Mouse (Mus musculus) liver, embryonic 14.5 days (tissue): ENCODE measurements around the gene Phldb2. TPM values are rescaled to one million over a fixed set of nuclear protein-coding genes. Genes with fewer than 3 reads are reported as not detected.

Experiments
- ATAC-seq: fragments of 200-750 bp; cut with Nextera tagmentation; 2 replicates; pipeline ENCODE4 v1.8.0; 2017; ENCODE audit warnings: moderate number of reproducible peaks, mild to moderate bottlenecking, moderate library complexity; ENCODE audit not compliant: insufficient read depth
- DNase-seq, 3 experiments: peaks; one replicate each; pipeline ENCODE4 v3.0.0-alpha.2; 2012 to 2013; ENCODE audit warnings: low read depth in 3 of 3, low spot score in 3 of 3
- H3K27ac ChIP-seq: fragments of 300-500 bp; sonication (generic); 2 replicates; pipeline ENCODE4 v1.5.1; 2014; ENCODE audit warnings: moderate library complexity, mild to moderate bottlenecking, control low read depth, inconsistent platforms
- H3K27me3 ChIP-seq: fragments of 300-500 bp; sonication (generic); 2 replicates; pipeline ENCODE4 v1.6.1; 2014; ENCODE audit warnings: mild to moderate bottlenecking, low read length, moderate library complexity; ENCODE audit not compliant: control insufficient read depth, insufficient read depth
- H3K36me3 ChIP-seq: fragments of 300-500 bp; sonication (generic); replicated peaks from 2 replicates; pipeline ENCODE4 v1.6.1; 2014; ENCODE audit warnings: low read depth; ENCODE audit not compliant: control insufficient read depth, insufficient read depth
- H3K4me1 ChIP-seq, 2 experiments: fragments of 200-500 bp in 1 of 2; fragments of 300-500 bp in 1 of 2; sonication (generic) in 1 of 2; replicated peaks; 2 replicates each; pipeline ENCODE4 v1.6.1; 2012 to 2014; ENCODE audit warnings: antibody characterized with exemption in 1 of 2, inconsistent platforms in 1 of 2, low read length in 1 of 2; ENCODE audit not compliant: control insufficient read depth in 2 of 2, insufficient read depth in 2 of 2
- H3K4me2 ChIP-seq: fragments of 300-500 bp; sonication (generic); 2 replicates; pipeline ENCODE4 v1.6.1; 2014; ENCODE audit warnings: low read depth, mild to moderate bottlenecking, control low read depth, moderate library complexity
- H3K4me3 ChIP-seq, 2 experiments: fragments of 200-500 bp in 1 of 2; fragments of 300-500 bp in 1 of 2; sonication (generic) in 1 of 2; 2 replicates each; pipeline ENCODE4 v1.5.1; 2012 to 2014; ENCODE audit warnings: low read depth in 2 of 2, low read length in 2 of 2, mild to moderate bottlenecking in 2 of 2, control low read depth in 1 of 2, inconsistent platforms in 1 of 2, moderate library complexity in 1 of 2; ENCODE audit not compliant: insufficient read depth in 1 of 2
- H3K9ac ChIP-seq: fragments of 300-500 bp; sonication (generic); replicated peaks from 2 replicates; pipeline ENCODE4 v1.6.1; 2014; ENCODE audit warnings: mild to moderate bottlenecking, control low read depth, moderate library complexity
- H3K9me3 ChIP-seq: fragments of 300-500 bp; sonication (generic); 2 replicates; pipeline ENCODE4 v1.6.1; 2016; ENCODE audit warnings: low read length, mixed read lengths; ENCODE audit not compliant: control insufficient read depth
- CTCF ChIP-seq: IDR thresholded peaks from 2 replicates; pipeline ENCODE4 v1.5.1; 2016; ENCODE audit warnings: antibody characterized with exemption, low read depth, control low read depth
- EP300 ChIP-seq: IDR thresholded peaks from 2 replicates; pipeline ENCODE4 v1.6.1; 2016; ENCODE audit warnings: antibody characterized with exemption, low read depth
- WGBS: fragments of 180-500 bp; shearing (Covaris S2); extraction: QIAGEN DNeasy Blood & Tissue Kit; methylation state at CpG from one replicate; pipeline ENCODE4 v1.1.7; 2014; ENCODE audit not compliant: insufficient replicate concordance; 5-methylcytosine and 5-hydroxymethylcytosine counted together
- polyA plus RNA-seq, 2 experiments: library from polyadenylated mRNA; depleted of rRNA in 1 of 2; stranded (reverse) in 1 of 2; unstranded in 1 of 2; fragments of >200 nt; fragmentation: Nextera tagmentation in 1 of 2; extraction: Ambion mirVana in 1 of 2; gene quantifications; 2 replicates each; pipeline versions ENCODE4 v1.2.1 to v1.2.3; 2012 to 2014

Phldb2 gene
- polyA plus RNA-seq, 2 experiments: 9.7 to 12.7 TPM

GRCm38 (mm10) chr16:45697996-45698395 lies 255.4 kb downstream of the Phldb2 start:
- no peaks in the 10 kb centered on the region for H3K9me3 ChIP-seq
- no peak overlapping the region for H3K4me3 ChIP-seq
- TF ChIP-seq CTCF: no peak
- TF ChIP-seq EP300: no peak
- WGBS: 65% methylated on average over 6 of the region's 6 CpGs
- no peaks in the 10 kb centered on the region for H3K27me3 ChIP-seq
- H3K36me3 ChIP-seq: no peaks in the 10 kb centered on the region
- H3K9ac ChIP-seq: no peak overlapping the region
- H3K4me1 ChIP-seq: no peaks in the 10 kb centered on the region
- DNase-seq (no peak), ATAC-seq (no peak)
- H3K27ac ChIP-seq: no peak overlapping the region
- no peak overlapping the region for H3K4me2 ChIP-seq

Other genes with a start within 250 kb of the Phldb2 start
- gene Tagln3, start 229.0 kb downstream of the Phldb2 start, polyA plus RNA-seq (2012; rRNA removed): 0.39 and 0.86 TPM in 2 replicates
- 0.15 TPM in 1 of 2 replicates, not detected in the other for gene Tagln3, start 229.0 kb downstream of the Phldb2 start, polyA plus RNA-seq (2014; fragmentation: Nextera tagmentation; extraction: Ambion mirVana)
- 7.2 and 10.1 TPM in 2 replicates for gene Abhd10, start 210.6 kb downstream of the Phldb2 start, polyA plus RNA-seq (2012; rRNA removed)
- 16.5 and 17.3 TPM in 2 replicates for gene Abhd10, start 210.6 kb downstream of the Phldb2 start, polyA plus RNA-seq (2014; fragmentation: Nextera tagmentation; extraction: Ambion mirVana)
- gene Plcxd2, start 56.6 kb upstream of the Phldb2 start, polyA plus RNA-seq (2012; rRNA removed): 1.6 and 1.9 TPM in 2 replicates
- 1.6 and 2.3 TPM in 2 replicates for gene Plcxd2, start 56.6 kb upstream of the Phldb2 start, polyA plus RNA-seq (2014; fragmentation: Nextera tagmentation; extraction: Ambion mirVana)
- gene Cd96, start 166.7 kb upstream of the Phldb2 start, polyA plus RNA-seq (2012; rRNA removed): 0.03 and 0.07 TPM in 2 replicates
- 0.18 TPM in 1 of 2 replicates, not detected in the other for gene Cd96, start 166.7 kb upstream of the Phldb2 start, polyA plus RNA-seq (2014; fragmentation: Nextera tagmentation; extraction: Ambion mirVana)
- 3.7 and 5.5 TPM in 2 replicates for gene Gm4737, start 201.5 kb upstream of the Phldb2 start, polyA plus RNA-seq (2012; rRNA removed)
- 2.6 and 3.1 TPM in 2 replicates for gene Gm4737, start 201.5 kb upstream of the Phldb2 start, polyA plus RNA-seq (2014; fragmentation: Nextera tagmentation; extraction: Ambion mirVana)